Mouse (Mus musculus) B cell, adult 67 days (primary cell): ENCODE measurements around the gene Btnl1. TPM values are rescaled to one million over a fixed set of nuclear protein-coding genes. Genes with fewer than 3 reads are reported as not detected.

ENCODE experiments used
- total RNA-seq, 2 experiments: library from RNA; stranded (reverse); gene quantifications; 4 replicates each; pipeline ENCODE4 v1.2.4; 2023

Gene Btnl1
- 1 to 10 TPM; 2.7 to 4.5 TPM for total RNA-seq

DNA sequence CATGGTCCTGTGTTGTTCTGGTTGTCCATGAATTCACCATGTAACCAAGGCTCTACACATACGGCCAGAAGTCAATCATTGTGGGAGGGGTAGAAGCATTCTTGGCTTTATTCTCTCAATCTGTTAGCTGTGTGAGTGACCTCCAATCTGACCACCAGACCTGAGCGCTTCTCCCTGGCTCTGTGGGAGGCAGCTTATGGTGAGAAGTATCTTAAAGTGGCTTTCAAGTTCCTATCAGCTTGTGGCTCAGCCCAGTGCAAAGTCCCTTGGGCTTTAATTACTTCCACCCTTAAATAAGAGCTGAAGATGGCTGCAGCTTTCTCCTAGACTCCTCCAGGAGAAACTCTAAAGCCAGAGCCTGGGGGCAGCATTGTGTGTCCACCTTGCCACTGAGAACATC is at the start of gene Btnl1:
Gene Btnl1, plus strand, starts transcription at position 286 of the 400 bp plus-strand sequence.

DNA sequence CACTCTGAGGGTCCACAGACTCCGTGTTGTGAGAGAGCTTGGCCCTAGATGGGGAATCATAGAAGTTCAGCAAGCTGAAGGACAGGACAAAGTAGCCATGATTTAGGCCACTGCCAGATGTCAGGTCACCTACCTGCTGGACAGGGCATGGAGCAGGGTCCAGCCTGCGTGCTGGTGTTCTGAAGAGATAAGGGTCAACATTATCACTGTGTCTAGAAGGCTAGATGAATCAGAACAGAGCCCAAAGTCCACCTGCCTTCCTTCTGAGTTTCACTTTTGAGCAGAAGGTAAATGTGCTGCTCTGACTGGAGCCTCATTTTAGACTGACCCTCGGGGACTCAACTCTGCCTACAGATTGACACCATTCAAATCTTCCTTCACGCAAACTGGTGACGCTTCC is 22.4 kb upstream of the Btnl1 start, which contains the start of gene Btnl2:
Gene Btnl2, plus strand, starts transcription at position 284 of the 400 bp plus-strand sequence.

DNA sequence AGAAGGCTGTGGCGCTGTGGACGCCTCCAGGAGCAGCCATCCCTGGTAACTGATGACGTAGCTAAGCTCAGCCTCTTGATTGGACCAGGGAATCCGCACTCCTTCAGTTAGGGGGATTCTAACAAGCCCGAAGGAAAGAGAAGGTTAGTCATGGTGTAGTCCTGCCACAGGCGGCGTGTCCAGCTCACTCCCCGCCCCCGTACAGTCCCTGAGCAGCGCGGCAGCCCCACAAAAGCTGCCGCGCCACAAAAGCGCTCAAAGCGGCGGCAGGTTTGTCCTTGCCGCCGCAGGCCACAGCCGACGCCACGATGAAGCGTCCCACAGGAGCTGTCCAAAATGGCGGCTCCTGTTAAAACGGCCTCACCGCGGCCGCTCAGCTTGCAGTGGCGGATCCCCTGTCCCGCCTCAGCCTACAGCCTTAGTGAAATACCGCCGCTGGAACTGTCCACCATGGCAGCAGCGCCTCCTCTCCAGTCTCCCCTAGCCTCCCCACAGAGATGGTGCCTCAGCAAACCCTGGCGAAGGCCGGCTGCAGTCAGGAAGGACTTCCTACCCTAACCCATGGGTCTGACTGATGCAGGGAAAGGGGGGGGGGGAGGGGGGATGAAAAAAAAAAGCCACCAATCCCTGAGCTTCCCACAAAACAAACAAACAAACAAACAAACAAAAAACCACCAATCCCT is 21.9 kb downstream of the Btnl1 start, which contains the start of gene BC051142:
Gene BC051142, plus strand, starts transcription at position 110 of the 683 bp plus-strand sequence.

Other genes with a start within 250 kb of the Btnl1 start
- 1,000 to 10,000 TPM; 1,421 to 1,463 TPM for gene H2-DMb2, start 233.8 kb upstream of the Btnl1 start, total RNA-seq
- gene H2-DMb1, start 224.1 kb upstream of the Btnl1 start, total RNA-seq = 100 to 1,000 TPM; 605 to 615 TPM
- gene Tap1, start 189.6 kb upstream of the Btnl1 start, total RNA-seq = 100 to 1,000 TPM; 143 to 169 TPM
- 100 to 1,000 TPM in 1 of 2 experiments, 10 to 100 TPM in 1; 96.9 to 120 TPM for gene Psmb9, start 189.4 kb upstream of the Btnl1 start, total RNA-seq
- gene Psmb8, start 179.4 kb upstream of the Btnl1 start, total RNA-seq = 100 to 1,000 TPM; 240 to 265 TPM
- 100 to 1,000 TPM; 125 to 140 TPM for gene Tap2, start 173.6 kb upstream of the Btnl1 start, total RNA-seq
- 1,000 to 10,000 TPM; 1,014 to 1,076 TPM for gene H2-Ob, start 138.2 kb upstream of the Btnl1 start, total RNA-seq
- gene H2-Ab1, start 119.4 kb upstream of the Btnl1 start, total RNA-seq = 1,000 to 10,000 TPM; 6,321 to 6,441 TPM
- 1,000 to 10,000 TPM; 4,632 to 4,642 TPM for gene H2-Aa, start 89.3 kb upstream of the Btnl1 start, total RNA-seq
- 1,000 to 10,000 TPM; 3,437 to 3,484 TPM for gene H2-Eb1, start 71.3 kb upstream of the Btnl1 start, total RNA-seq
- 10 to 100 TPM; 33.6 to 48.0 TPM for gene H2-Eb2, start 51.5 kb upstream of the Btnl1 start, total RNA-seq
- gene Btnl2, start 22.3 kb upstream of the Btnl1 start, total RNA-seq = 10 to 100 TPM in 1 of 2 experiments, 1 to 10 TPM in 1; 9.3 to 12.5 TPM
- gene BC051142, start 21.7 kb downstream of the Btnl1 start, total RNA-seq = 10 to 100 TPM; 14.3 to 15.6 TPM
- gene Btnl4, start 100.2 kb downstream of the Btnl1 start, total RNA-seq = not detected
- gene Btnl6, start 140.2 kb downstream of the Btnl1 start, total RNA-seq = not detected
- gene Notch4, start 187.1 kb downstream of the Btnl1 start, total RNA-seq = 1 to 10 TPM; 1.0 to 1.9 TPM
- 100 to 1,000 TPM; 132 to 134 TPM for gene Gpsm3, start 212.7 kb downstream of the Btnl1 start, total RNA-seq
- 10 to 100 TPM; 54.9 to 59.0 TPM for gene Pbx2, start 214.1 kb downstream of the Btnl1 start, total RNA-seq
- 1 to 10 TPM; 5.3 to 5.8 TPM for gene Ager, start 220.7 kb downstream of the Btnl1 start, total RNA-seq
- gene Rnf5, start 226.6 kb downstream of the Btnl1 start, total RNA-seq = 10 to 100 TPM; 41.4 to 42.3 TPM
- 10 to 100 TPM; 67.5 to 72.5 TPM for gene Agpat1, start 227.1 kb downstream of the Btnl1 start, total RNA-seq
- not detected for gene Egfl8, start 238.8 kb downstream of the Btnl1 start, total RNA-seq